Mouse (Mus musculus) heart, embryonic 13.5 days (tissue): ENCODE results near the gene Grm6. TPM values are rescaled to one million over a fixed set of nuclear protein-coding genes. Genes with fewer than 3 reads are reported as not detected.

Experiments used
- ATAC-seq: fragments of 200-750 bp; cut with Nextera tagmentation; 2 replicates; pipeline ENCODE4 v1.8.0; 2017; ENCODE audit warnings: moderate TSS enrichment; ENCODE audit not compliant: insufficient number of reproducible peaks, low FRiP score, low TSS enrichment; ENCODE audit errors: extremely low read depth
- H3K27ac ChIP-seq: fragments of 300-500 bp; sonication (generic); replicated peaks from 2 replicates; pipeline ENCODE4 v1.5.1; 2015; ENCODE audit warnings: moderate library complexity, mild to moderate bottlenecking, inconsistent platforms
- H3K27me3 ChIP-seq: fragments of 300-500 bp; sonication (generic); replicated peaks from 2 replicates; pipeline ENCODE4 v1.6.1; 2015; ENCODE audit warnings: mild to moderate bottlenecking, inconsistent platforms
- H3K36me3 ChIP-seq: fragments of 300-500 bp; sonication (generic); 2 replicates; pipeline ENCODE4 v1.6.1; 2015; ENCODE audit warnings: mild to moderate bottlenecking, inconsistent platforms
- H3K4me1 ChIP-seq: fragments of 300-500 bp; sonication (generic); 2 replicates; pipeline ENCODE4 v1.6.1; 2015; ENCODE audit warnings: inconsistent platforms
- H3K4me2 ChIP-seq: fragments of 300-500 bp; sonication (generic); 2 replicates; pipeline ENCODE4 v1.6.1; 2015; ENCODE audit warnings: inconsistent platforms, mild to moderate bottlenecking, moderate library complexity
- H3K4me3 ChIP-seq: fragments of 300-500 bp; sonication (generic); 2 replicates; pipeline ENCODE4 v1.5.1; 2015; ENCODE audit warnings: moderate library complexity, mild to moderate bottlenecking, inconsistent platforms
- H3K9ac ChIP-seq: fragments of 300-500 bp; sonication (generic); 2 replicates; pipeline ENCODE4 v1.6.1; 2015; ENCODE audit warnings: inconsistent platforms, mild to moderate bottlenecking, moderate library complexity
- H3K9me3 ChIP-seq: fragments of 300-500 bp; sonication (generic); 2 replicates; pipeline ENCODE4 v1.6.1; 2016; ENCODE audit warnings: inconsistent platforms
- WGBS: fragments of 180-500 bp; shearing (Covaris S2); methylation state at CpG from one replicate; pipeline ENCODE4 v1.1.7; 2015; ENCODE audit warnings: mixed read lengths; 5-methylcytosine and 5-hydroxymethylcytosine counted together
- polyA plus RNA-seq: library from polyadenylated mRNA; unstranded; fragments of >200 nt; fragmentation: Nextera tagmentation; extraction: Ambion mirVana; gene quantifications from 2 replicates; pipeline ENCODE4 v1.2.1, GENCODE M21; 2015

Gene Grm6
- polyA plus RNA-seq, 1 experiment from 2014 or later = not detected

GRCm38 (mm10) chr11:50850989-50851601 lies 610 bp downstream of the Grm6 start:
- ATAC-seq = no peak
- Histone ChIP-seq H3K4me1 (peaks cover 32% of the 10 kb centered on the region), H3K27ac (no peak overlapping the region), H3K9ac (peak overlapping the region; percentile 65), H3K27me3 (peaks cover 71% of the 10 kb centered on the region), H3K36me3 (no peaks in the 10 kb centered on the region), H3K9me3 (peaks cover 8% of the 10 kb centered on the region; the same call in 1 of the 2 replicates), H3K4me2 (peak overlapping the region; percentile 73), H3K4me3 (peak overlapping the region; percentile 52)
- under 1% methylated on average over 72 of the region's 72 CpGs for WGBS

GRCm38 (mm10) chr11:50878641-50879040 lies 28.2 kb downstream of the Grm6 start:
- H3K4me2 ChIP-seq = no peak overlapping the region
- ATAC-seq = no peak
- 76% methylated on average over 3 of the region's 3 CpGs for WGBS
- peaks cover 82% of the 10 kb centered on the region for H3K36me3 ChIP-seq
- H3K27me3 ChIP-seq = no peaks in the 10 kb centered on the region
- H3K4me3 ChIP-seq = no peak overlapping the region
- no peak overlapping the region for H3K9ac ChIP-seq
- H3K27ac ChIP-seq = no peak overlapping the region
- H3K9me3 ChIP-seq = peaks cover 29% of the 10 kb centered on the region
- H3K4me1 ChIP-seq = no peaks in the 10 kb centered on the region

- no peak for ATAC-seq
- Histone ChIP-seq H3K4me1 (peaks cover 10% of the 10 kb centered on the region), H3K4me2 (no peak overlapping the region), H3K27me3 (no peaks in the 10 kb centered on the region), H3K4me3 (no peak overlapping the region), H3K9me3 (no peaks in the 10 kb centered on the region), H3K36me3 (peaks cover 44% of the 10 kb centered on the region), H3K9ac (no peak overlapping the region), H3K27ac (no peak overlapping the region)
- 65% methylated on average over 3 of the region's 3 CpGs for WGBS
Measured at GRCm38 (mm10) chr11:50883756-50884155, 33.3 kb downstream of the Grm6 start.

GRCm38 (mm10) chr11:50886231-50886932 lies 35.9 kb downstream of the Grm6 start:
- WGBS = 51% methylated on average over 8 of the region's 8 CpGs
- Histone ChIP-seq H3K4me2 (peak overlapping the region; percentile 76), H3K27me3 (no peaks in the 10 kb centered on the region), H3K36me3 (peaks cover 19% of the 10 kb centered on the region), H3K4me1 (peaks cover 10% of the 10 kb centered on the region), H3K9ac (peak overlapping the region; percentile 82), H3K27ac (no peak overlapping the region), H3K9me3 (no peaks in the 10 kb centered on the region), H3K4me3 (peak overlapping the region; percentile 57)
- ATAC-seq = no peak

- no peak for ATAC-seq
- peak overlapping the region; percentile 57 for H3K4me3 ChIP-seq
- peaks cover 10% of the 10 kb centered on the region for H3K4me1 ChIP-seq
- 20% methylated on average over 10 of the region's 10 CpGs for WGBS
- H3K27me3 ChIP-seq = no peaks in the 10 kb centered on the region
- H3K9ac ChIP-seq = peak overlapping the region; percentile 82
- H3K36me3 ChIP-seq = peaks cover 19% of the 10 kb centered on the region
- H3K9me3 ChIP-seq = no peaks in the 10 kb centered on the region; the same call in 1 of the 2 replicates
- H3K27ac ChIP-seq = peak overlapping the region; percentile 26; the same call in 1 of the 2 replicates
- peak overlapping the region; percentile 76 for H3K4me2 ChIP-seq
Measured at GRCm38 (mm10) chr11:50886933-50887293, 36.4 kb downstream of the Grm6 start.

GRCm38 (mm10) chr11:50887390-50888128 lies 37.1 kb downstream of the Grm6 start, which contains the start of gene Zfp454:
Gene Zfp454, minus strand, starts transcription at chr11:50887651.
- H3K4me3 ChIP-seq = peak within 1 kb of the TSS; percentile 57
- peak within 1 kb of the TSS; percentile 26; the same call in 1 of the 2 replicates for H3K27ac ChIP-seq
- H3K4me2 ChIP-seq = peak within 1 kb of the TSS; percentile 76
- peaks cover 4% of the 10 kb centered on the region; the same call in 1 of the 2 replicates for H3K9me3 ChIP-seq
- H3K27me3 ChIP-seq = no peaks in the 10 kb centered on the region
- peaks cover 13% of the 10 kb centered on the region; the same call in 1 of the 2 replicates for H3K36me3 ChIP-seq
- ATAC-seq = peak; percentile 62; the same call in 1 of the 2 replicates
- peak within 1 kb of the TSS; percentile 82 for H3K9ac ChIP-seq
- peaks cover 10% of the 10 kb centered on the region for H3K4me1 ChIP-seq
- 6% methylated on average over 26 of the region's 26 CpGs for WGBS

GRCm38 (mm10) chr11:50892441-50892840 lies 42.0 kb downstream of the Grm6 start:
- Histone ChIP-seq H3K27ac (no peak overlapping the region), H3K9me3 (peaks cover 19% of the 10 kb centered on the region), H3K27me3 (no peaks in the 10 kb centered on the region), H3K4me1 (no peaks in the 10 kb centered on the region), H3K4me3 (no peak overlapping the region), H3K36me3 (0 out of 2 replicates have a peak, but pooled peaks cover 1% of the 10 kb centered on the region), H3K4me2 (no peak overlapping the region), H3K9ac (no peak overlapping the region)
- ATAC-seq = no peak
- WGBS = 49% methylated on average over 2 of the region's 2 CpGs

GRCm38 (mm10) chr11:50897359-50897758 lies 46.9 kb downstream of the Grm6 start:
- Histone ChIP-seq H3K4me2 (no peak overlapping the region), H3K36me3 (peaks cover 43% of the 10 kb centered on the region), H3K9me3 (peaks cover 62% of the 10 kb centered on the region), H3K27ac (no peak overlapping the region), H3K27me3 (no peaks in the 10 kb centered on the region), H3K4me3 (no peak overlapping the region), H3K9ac (no peak overlapping the region), H3K4me1 (no peaks in the 10 kb centered on the region)
- 64% methylated on average over 1 of the region's 1 CpGs for WGBS
- ATAC-seq = no peak

GRCm38 (mm10) chr11:50908136-50908535 lies 57.7 kb downstream of the Grm6 start:
- Histone ChIP-seq H3K4me1 (no peaks in the 10 kb centered on the region), H3K9ac (no peak overlapping the region), H3K36me3 (peaks cover 93% of the 10 kb centered on the region), H3K4me3 (no peak overlapping the region), H3K4me2 (no peak overlapping the region), H3K27ac (no peak overlapping the region), H3K9me3 (peaks cover 36% of the 10 kb centered on the region), H3K27me3 (no peaks in the 10 kb centered on the region)
- no peak for ATAC-seq
- WGBS = 86% methylated on average over 5 of the region's 5 CpGs

GRCm38 (mm10) chr11:50913301-50913700 lies 62.8 kb downstream of the Grm6 start:
- H3K4me1 ChIP-seq = no peaks in the 10 kb centered on the region
- no peak for ATAC-seq
- 82% methylated on average over 1 of the region's 1 CpGs for WGBS

GRCm38 (mm10) chr11:50914461-50914860 lies 64.0 kb downstream of the Grm6 start:
- no peak overlapping the region for H3K4me2 ChIP-seq
- H3K27me3 ChIP-seq = no peaks in the 10 kb centered on the region
- WGBS = 77% methylated on average over 3 of the region's 3 CpGs
- ATAC-seq = no peak
- no peaks in the 10 kb centered on the region for H3K4me1 ChIP-seq
- H3K9ac ChIP-seq = no peak overlapping the region
- H3K36me3 ChIP-seq = peaks cover 31% of the 10 kb centered on the region
- peaks cover 9% of the 10 kb centered on the region for H3K9me3 ChIP-seq
- no peak overlapping the region for H3K4me3 ChIP-seq
- H3K27ac ChIP-seq = no peak overlapping the region

More at GRCm38 (mm10) chr11:50913301-50913700, 62.8 kb downstream of the Grm6 start:
- Histone ChIP-seq H3K27me3 (no peaks in the 10 kb centered on the region), H3K27ac (no peak overlapping the region), H3K4me2 (no peak overlapping the region), H3K4me3 (no peak overlapping the region), H3K9me3 (peaks cover 9% of the 10 kb centered on the region), H3K36me3 (peaks cover 42% of the 10 kb centered on the region), H3K9ac (no peak overlapping the region)
